Mouse (Mus musculus) inflammation-experienced regulatory T-cells, adult 6 months (primary cell): Measurements from ENCODE around the gene Kcnip4. TPM values are rescaled to one million over a fixed set of nuclear protein-coding genes. Genes with fewer than 3 reads are reported as not detected.

Source experiments
- ATAC-seq: one replicate; pipeline ENCODE4 v1.8.0; 2017
- polyA plus RNA-seq, 3 experiments: library from polyadenylated mRNA; unstranded; fragments of 100-300 nt; shearing (Covaris generic); gene quantifications; one replicate each; pipeline ENCODE4 v1.2.1; 2017

Gene Kcnip4
- polyA plus RNA-seq, 3 experiments from 2014 or later, result 0.27 TPM; not detected in 2

GRCm38 (mm10) chr5:48545825-48546224 lies 978.9 kb downstream of the Kcnip4 start:
- no peak for ATAC-seq

GRCm38 (mm10) chr5:48544784-48545734 lies 979.6 kb downstream of the Kcnip4 start:
- no peak for ATAC-seq

GRCm38 (mm10) chr5:48518035-48518434 lies 1006.7 kb downstream of the Kcnip4 start:
- ATAC-seq, result no peak

GRCm38 (mm10) chr5:48513354-48513753 lies 1011.4 kb downstream of the Kcnip4 start:
- no peak for ATAC-seq

- no peak for ATAC-seq
Observed at GRCm38 (mm10) chr5:48511357-48511756, 1013.4 kb downstream of the Kcnip4 start.

- ATAC-seq, result no peak
Observed at GRCm38 (mm10) chr5:48510241-48510640, 1014.5 kb downstream of the Kcnip4 start.

- no peak for ATAC-seq
Observed at GRCm38 (mm10) chr5:48509194-48509930, 1015.3 kb downstream of the Kcnip4 start.

- no peak for ATAC-seq
Observed at GRCm38 (mm10) chr5:48503094-48503493, 1021.6 kb downstream of the Kcnip4 start.

GRCm38 (mm10) chr5:48502442-48502841 lies 1022.3 kb downstream of the Kcnip4 start:
- ATAC-seq, result no peak

GRCm38 (mm10) chr5:48500204-48500603 lies 1024.5 kb downstream of the Kcnip4 start:
- no peak for ATAC-seq

GRCm38 (mm10) chr5:48490864-48491477 lies 1033.7 kb downstream of the Kcnip4 start:
- no peak for ATAC-seq

GRCm38 (mm10) chr5:48489549-48490288 lies 1035.0 kb downstream of the Kcnip4 start:
- ATAC-seq, result no peak

- no peak for ATAC-seq
Observed at GRCm38 (mm10) chr5:48483112-48483511, 1041.6 kb downstream of the Kcnip4 start.

GRCm38 (mm10) chr5:48460221-48460620 lies 1064.5 kb downstream of the Kcnip4 start:
- no peak for ATAC-seq

GRCm38 (mm10) chr5:48448888-48449287 lies 1075.8 kb downstream of the Kcnip4 start:
- ATAC-seq, result no peak

- no peak for ATAC-seq
Observed at GRCm38 (mm10) chr5:48430459-48430858, 1094.2 kb downstream of the Kcnip4 start.

GRCm38 (mm10) chr5:48421957-48422356 lies 1102.8 kb downstream of the Kcnip4 start:
- no peak for ATAC-seq

GRCm38 (mm10) chr5:48419741-48420140 lies 1105.0 kb downstream of the Kcnip4 start:
- ATAC-seq, result no peak

GRCm38 (mm10) chr5:48412261-48412660 lies 1112.4 kb downstream of the Kcnip4 start:
- no peak for ATAC-seq

GRCm38 (mm10) chr5:48411462-48411861 lies 1113.2 kb downstream of the Kcnip4 start:
- ATAC-seq, result no peak

- no peak for ATAC-seq
Observed at GRCm38 (mm10) chr5:48410348-48410747, 1114.4 kb downstream of the Kcnip4 start.

GRCm38 (mm10) chr5:48408276-48408675 lies 1116.4 kb downstream of the Kcnip4 start:
- no peak for ATAC-seq
